Mouse (Mus musculus): ENCODE measurements at regions not wholly inside any gene's neighbourhood (a gene's known extent, or its start where the extent isn't known, plus 50 kb on each side); places are given as distances from the start of the nearest gene placed in this dataset.

- no peak overlapping the region for H3K4me2 ChIP-seq (ENCODE audit: low read length)
- no peak for ATAC-seq (replicated peaks; ENCODE audit: low FRiP score, low read depth)
- H3K9ac ChIP-seq (ENCODE audit: low read depth, low read length): no peak overlapping the region
- H3K36me3 ChIP-seq (ENCODE audit: insufficient read depth, low read length): no peaks in the 10 kb centered on the region
- no peaks in the 10 kb centered on the region for H3K4me1 ChIP-seq (replicated peaks; ENCODE audit: insufficient read depth, low read length)
- no peak for DNase-seq (ENCODE audit: low spot score)
- H3K4me3 ChIP-seq (replicated peaks; ENCODE audit: low read depth, low read length): no peak overlapping the region
- no peak for TF ChIP-seq CTCF (IDR thresholded peaks at IDR 0.05; ENCODE audit: low read depth)
- H3K9me3 ChIP-seq (replicated peaks; ENCODE audit: low read length): no peaks in the 10 kb centered on the region
- WGBS: 91% methylated on average over 4 of the region's 4 CpGs
- no peak overlapping the region for H3K27ac ChIP-seq
- H3K27me3 ChIP-seq (ENCODE audit: insufficient read depth, low read length): no peaks in the 10 kb centered on the region
Observed at GRCm38 (mm10) chr8:86366636-86367035, 213.8 kb downstream of the Abcc12 start.

GRCm38 (mm10) chr8:86365726-86366125 is 214.8 kb downstream of the Abcc12 start:
- no peak for TF ChIP-seq CTCF (IDR thresholded peaks at IDR 0.05; ENCODE audit: low read depth)
- Histone ChIP-seq H3K4me3 (replicated peaks; ENCODE audit: low read depth, low read length) (no peak overlapping the region), H3K4me2 (ENCODE audit: low read length) (no peak overlapping the region), H3K4me1 (replicated peaks; ENCODE audit: insufficient read depth, low read length) (no peaks in the 10 kb centered on the region), H3K9me3 (replicated peaks; ENCODE audit: low read length) (no peaks in the 10 kb centered on the region), H3K9ac (ENCODE audit: low read depth, low read length) (no peak overlapping the region), H3K36me3 (ENCODE audit: insufficient read depth, low read length) (no peaks in the 10 kb centered on the region), H3K27ac (no peak overlapping the region), H3K27me3 (ENCODE audit: insufficient read depth, low read length) (no peaks in the 10 kb centered on the region)
- no peak for DNase-seq (ENCODE audit: low spot score)
- no peak for ATAC-seq (replicated peaks; ENCODE audit: low FRiP score, low read depth)
- WGBS: 72% methylated on average over 5 of the region's 5 CpGs

- H3K9ac ChIP-seq (ENCODE audit: low read depth, low read length): no peak overlapping the region
- no peak overlapping the region for H3K27ac ChIP-seq
- no peak overlapping the region for H3K4me2 ChIP-seq (ENCODE audit: low read length)
- H3K9me3 ChIP-seq (replicated peaks; ENCODE audit: low read length): no peaks in the 10 kb centered on the region
- TF ChIP-seq CTCF (IDR thresholded peaks at IDR 0.05; ENCODE audit: low read depth): peak; percentile 55
- WGBS: 64% methylated on average over 2 of the region's 2 CpGs
- DNase-seq (ENCODE audit: low spot score) (peak; percentile 10), ATAC-seq (replicated peaks; ENCODE audit: low FRiP score, low read depth) (no peak)
- H3K36me3 ChIP-seq (ENCODE audit: insufficient read depth, low read length): no peaks in the 10 kb centered on the region
- no peak overlapping the region for H3K4me3 ChIP-seq (replicated peaks; ENCODE audit: low read depth, low read length)
- H3K27me3 ChIP-seq (ENCODE audit: insufficient read depth, low read length): no peaks in the 10 kb centered on the region
- no peaks in the 10 kb centered on the region for H3K4me1 ChIP-seq (replicated peaks; ENCODE audit: insufficient read depth, low read length)
Observed at GRCm38 (mm10) chr8:86364898-86365297, 215.6 kb downstream of the Abcc12 start.

- 34% methylated on average over 2 of the region's 2 CpGs for WGBS
- TF ChIP-seq CTCF (IDR thresholded peaks at IDR 0.05; ENCODE audit: low read depth): no peak
Observed at GRCm38 (mm10) chr8:86360283-86360682, 220.2 kb downstream of the Abcc12 start.

GRCm38 (mm10) chr8:86359518-86359917 is 221.0 kb downstream of the Abcc12 start:
- Histone ChIP-seq H3K27me3 (ENCODE audit: insufficient read depth, low read length) (no peaks in the 10 kb centered on the region), H3K4me2 (ENCODE audit: low read length) (no peak overlapping the region), H3K27ac (no peak overlapping the region), H3K4me3 (replicated peaks; ENCODE audit: low read depth, low read length) (no peak overlapping the region), H3K9ac (ENCODE audit: low read depth, low read length) (no peak overlapping the region), H3K9me3 (replicated peaks; ENCODE audit: low read length) (no peaks in the 10 kb centered on the region), H3K36me3 (ENCODE audit: insufficient read depth, low read length) (no peaks in the 10 kb centered on the region), H3K4me1 (replicated peaks; ENCODE audit: insufficient read depth, low read length) (no peaks in the 10 kb centered on the region)
- ATAC-seq (replicated peaks; ENCODE audit: low FRiP score, low read depth) (no peak), DNase-seq (ENCODE audit: low spot score) (no peak)
- WGBS: 14% methylated on average over 3 of the region's 3 CpGs
- no peak for TF ChIP-seq CTCF (IDR thresholded peaks at IDR 0.05; ENCODE audit: low read depth)

More at GRCm38 (mm10) chr8:86360283-86360682, 220.2 kb downstream of the Abcc12 start:
- Histone ChIP-seq H3K4me3 (replicated peaks; ENCODE audit: low read depth, low read length) (no peak overlapping the region), H3K9me3 (replicated peaks; ENCODE audit: low read length) (no peaks in the 10 kb centered on the region), H3K27me3 (ENCODE audit: insufficient read depth, low read length) (no peaks in the 10 kb centered on the region), H3K4me1 (replicated peaks; ENCODE audit: insufficient read depth, low read length) (no peaks in the 10 kb centered on the region), H3K4me2 (ENCODE audit: low read length) (no peak overlapping the region), H3K36me3 (ENCODE audit: insufficient read depth, low read length) (no peaks in the 10 kb centered on the region), H3K9ac (ENCODE audit: low read depth, low read length) (no peak overlapping the region), H3K27ac (no peak overlapping the region)
- ATAC-seq (replicated peaks; ENCODE audit: low FRiP score, low read depth) (no peak), DNase-seq (ENCODE audit: low spot score) (no peak)

- no peak for DNase-seq (ENCODE audit: low spot score)
- WGBS: 73% methylated on average over 3 of the region's 3 CpGs
Observed at GRCm38 (mm10) chr8:86353816-86354215, 226.7 kb downstream of the Abcc12 start.

GRCm38 (mm10) chr8:86351545-86352190 is 228.8 kb downstream of the Abcc12 start:
- 73% methylated on average over 7 of the region's 7 CpGs for WGBS
- DNase-seq (ENCODE audit: low spot score): no peak
- Histone ChIP-seq H3K27me3 (ENCODE audit: insufficient read depth, low read length) (no peaks in the 10 kb centered on the region), H3K9me3 (replicated peaks; ENCODE audit: low read length) (no peaks in the 10 kb centered on the region), H3K27ac (no peak overlapping the region), H3K4me3 (replicated peaks; ENCODE audit: low read depth, low read length) (no peak overlapping the region), H3K36me3 (ENCODE audit: insufficient read depth, low read length) (no peaks in the 10 kb centered on the region), H3K4me1 (replicated peaks; ENCODE audit: insufficient read depth, low read length) (no peaks in the 10 kb centered on the region), H3K4me2 (ENCODE audit: low read length) (no peak overlapping the region), H3K9ac (ENCODE audit: low read depth, low read length) (no peak overlapping the region)
- ATAC-seq (replicated peaks; ENCODE audit: low FRiP score, low read depth): no peak
- TF ChIP-seq CTCF (IDR thresholded peaks at IDR 0.05; ENCODE audit: low read depth): no peak

More at GRCm38 (mm10) chr8:86353816-86354215, 226.7 kb downstream of the Abcc12 start:
- Histone ChIP-seq H3K27ac (no peak overlapping the region), H3K4me3 (replicated peaks; ENCODE audit: low read depth, low read length) (no peak overlapping the region), H3K9me3 (replicated peaks; ENCODE audit: low read length) (no peaks in the 10 kb centered on the region), H3K9ac (ENCODE audit: low read depth, low read length) (no peak overlapping the region), H3K4me2 (ENCODE audit: low read length) (no peak overlapping the region), H3K36me3 (ENCODE audit: insufficient read depth, low read length) (no peaks in the 10 kb centered on the region), H3K27me3 (ENCODE audit: insufficient read depth, low read length) (no peaks in the 10 kb centered on the region), H3K4me1 (replicated peaks; ENCODE audit: insufficient read depth, low read length) (no peaks in the 10 kb centered on the region)
- no peak for ATAC-seq (replicated peaks; ENCODE audit: low FRiP score, low read depth)
- no peak for TF ChIP-seq CTCF (IDR thresholded peaks at IDR 0.05; ENCODE audit: low read depth)

Measured in kidney, postnatal 0 days (tissue).